Mouse (Mus musculus) intestine, embryonic 15.5 days (tissue): Measurements from ENCODE around the gene Vmn1r72. TPM values are rescaled to one million over a fixed set of nuclear protein-coding genes. Genes with fewer than 3 reads are reported as not detected.
"Not testable (repeated sequence)": the region's sequence is repeated elsewhere in the genome, so short reads cannot be mapped to it uniquely, and the experiment has no call there.

ENCODE experiments used
- ATAC-seq: fragments of 200-750 bp; cut with Nextera tagmentation; 2 replicates; pipeline ENCODE4 v1.8.0; 2017; ENCODE audit warnings: moderate TSS enrichment, moderate library complexity
- H3K27ac ChIP-seq: fragments of 300-500 bp; sonication (generic); 2 replicates; pipeline ENCODE4 v1.5.1; 2015; ENCODE audit warnings: mild to moderate bottlenecking, inconsistent platforms
- H3K27me3 ChIP-seq: fragments of 300-500 bp; sonication (generic); replicated peaks from 2 replicates; pipeline ENCODE4 v1.6.1; 2015; ENCODE audit warnings: inconsistent platforms
- H3K36me3 ChIP-seq: fragments of 300-500 bp; sonication (generic); 2 replicates; pipeline ENCODE4 v1.6.1; 2015; ENCODE audit warnings: inconsistent platforms
- H3K4me1 ChIP-seq: fragments of 300-500 bp; sonication (generic); replicated peaks from 2 replicates; pipeline ENCODE4 v1.6.1; 2015; ENCODE audit warnings: inconsistent platforms
- H3K4me2 ChIP-seq: fragments of 300-500 bp; sonication (generic); replicated peaks from 2 replicates; pipeline ENCODE4 v1.6.1; 2015; ENCODE audit warnings: mild to moderate bottlenecking, inconsistent platforms
- H3K4me3 ChIP-seq: fragments of 300-500 bp; sonication (generic); replicated peaks from 2 replicates; pipeline ENCODE4 v1.5.1; 2015; ENCODE audit warnings: inconsistent platforms
- H3K9ac ChIP-seq: fragments of 300-500 bp; sonication (generic); 2 replicates; pipeline ENCODE4 v1.6.1; 2015; ENCODE audit warnings: inconsistent platforms
- H3K9me3 ChIP-seq: fragments of 300-500 bp; sonication (generic); 2 replicates; pipeline ENCODE4 v1.6.1; 2016; ENCODE audit warnings: inconsistent platforms
- WGBS: fragments of 180-500 bp; shearing (Covaris S2); methylation state at CpG from one replicate; pipeline ENCODE4 v1.1.7; 2015; 5-methylcytosine and 5-hydroxymethylcytosine counted together
- polyA plus RNA-seq: library from polyadenylated mRNA; unstranded; fragments of >200 nt; fragmentation: Nextera tagmentation; extraction: Ambion mirVana; gene quantifications from 2 replicates; pipeline ENCODE4 v1.2.1, GENCODE M21; 2015

Gene Vmn1r72
- polyA plus RNA-seq = not detected in 2 replicates

DNA sequence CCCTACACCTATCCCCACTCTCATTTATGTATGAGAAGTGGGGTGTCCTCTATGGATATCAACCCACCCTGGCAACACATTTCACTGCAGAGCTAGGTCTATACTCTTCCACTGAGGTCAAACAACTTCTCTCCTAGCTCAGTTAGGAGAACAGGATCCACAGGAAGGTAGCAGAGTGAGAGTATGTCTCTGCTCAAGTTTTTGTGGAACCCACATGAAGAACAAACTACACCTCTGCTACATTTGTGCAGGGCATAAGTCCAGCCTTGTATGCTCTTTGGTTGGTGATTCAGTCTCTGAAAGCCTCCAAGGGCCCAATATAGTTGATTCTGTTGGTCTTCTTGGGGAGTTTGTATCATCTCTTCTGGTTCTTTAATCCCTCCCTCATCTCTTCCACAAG lies at the start of gene Vmn1r72:
TSS of gene Vmn1r72 (minus strand) at position 101 of the 400 bp plus-strand sequence.
- not testable (repeated sequence) for H3K27me3 ChIP-seq, H3K4me3 ChIP-seq, H3K9me3 ChIP-seq, H3K4me1 ChIP-seq, H3K4me2 ChIP-seq, ATAC-seq, H3K9ac ChIP-seq, H3K36me3 ChIP-seq, H3K27ac ChIP-seq

DNA sequence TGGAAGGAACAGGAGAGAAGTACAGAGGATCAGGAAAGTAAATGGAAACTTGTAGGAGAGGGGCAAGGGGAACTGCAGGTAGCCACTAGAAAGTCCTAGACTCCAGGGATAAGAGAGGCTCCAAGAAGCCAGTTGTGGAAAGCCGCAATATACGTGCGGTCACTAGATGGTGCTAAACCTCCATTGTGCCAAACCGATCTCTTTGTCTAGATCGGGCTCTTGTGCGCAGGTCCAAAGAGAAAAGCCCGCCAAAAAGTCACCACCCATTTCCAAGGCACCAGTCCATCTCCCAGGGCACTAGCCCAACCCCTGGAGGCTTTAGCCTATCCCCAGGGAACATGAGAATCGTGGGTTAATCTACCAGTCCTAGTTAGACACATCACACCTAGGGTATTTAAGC lies 62.9 kb downstream of the Vmn1r72 start:
- H3K4me3 ChIP-seq, H3K9me3 ChIP-seq, H3K4me1 ChIP-seq, H3K27ac ChIP-seq, H3K9ac ChIP-seq, H3K36me3 ChIP-seq, H3K4me2 ChIP-seq, H3K27me3 ChIP-seq, ATAC-seq: not testable (repeated sequence)
- 10% methylated on average over 8 of the region's 8 CpGs for WGBS

Other genes starting within 250 kb of the Vmn1r72 start
- not detected in 2 replicates for gene Zscan4-ps2, start 165.8 kb downstream of the Vmn1r72 start, polyA plus RNA-seq
- gene Zscan4-ps3, start 70.8 kb downstream of the Vmn1r72 start, polyA plus RNA-seq = not detected in 2 replicates
- gene Vmn1r73, start 50.1 kb upstream of the Vmn1r72 start, polyA plus RNA-seq = not detected in 2 replicates
- not detected in 2 replicates for gene Vmn1r74, start 153.8 kb upstream of the Vmn1r72 start, polyA plus RNA-seq
- gene Vmn1r75, start 194.5 kb upstream of the Vmn1r72 start, polyA plus RNA-seq = not detected in 2 replicates